Mouse (Mus musculus) adrenal gland, adult 18-20 months (tissue): Measurements from ENCODE around the gene Trim2. TPM values are rescaled to one million over a fixed set of nuclear protein-coding genes. Genes with fewer than 3 reads are reported as not detected.

Experiments
- total RNA-seq, 2 experiments: library from RNA; stranded (reverse); gene quantifications; 1 replicate in 1 of 2; 2 replicates in 1 of 2; pipeline ENCODE4 v1.2.3; 2021

The Trim2 gene
- total RNA-seq, 2 experiments from 2014 or later = 29.2 to 88.9 TPM

Other genes starting within 250 kb of the Trim2 start
- gene Mnd1, start 151.1 kb downstream of the Trim2 start, total RNA-seq = 10 to 100 TPM in 1 of 2 experiments, 1 to 10 TPM in 1; 9.8 to 10.2 TPM
- under 1 TPM in 1 of 2 experiments, not detected in 1; 0.30 TPM for gene Gm6525, start 132.8 kb downstream of the Trim2 start, total RNA-seq
- 1 to 10 TPM; 3.6 to 4.6 TPM for gene Fhdc1, start 173.6 kb upstream of the Trim2 start, total RNA-seq